Mouse (Mus musculus): ENCODE measurements around the gene Dnal4. TPM values are rescaled to one million over a fixed set of nuclear protein-coding genes. Genes with fewer than 3 reads are reported as not detected.
"Not testable (repeated sequence)": the region's sequence is repeated elsewhere in the genome, so short reads cannot be mapped to it uniquely, and the experiment has no call there.

The Dnal4 gene
- total RNA-seq (2021) = 10 to 100 TPM; 21.6 to 22.2 TPM
- long read RNA-seq, experiment 1, transcript Dnal4-201 (4 exons, 1,472 nt) = major isoform, 55 of 68 reads
- long read RNA-seq, experiment 1, partial matches to known transcripts = 7 of 68 reads
- long read RNA-seq, experiment 1, other reads (novel, unspliced or antisense) = 6 of 68 reads
- long read RNA-seq, experiment 2, transcript Dnal4-201 (4 exons, 1,472 nt) = major isoform, 32 of 51 reads
- long read RNA-seq, experiment 2, partial matches to known transcripts = 13 of 51 reads
- long read RNA-seq, experiment 2, other reads (novel, unspliced or antisense) = 5 of 51 reads

GRCm38 (mm10) chr15:79777749-79778148 lies at the start of gene Dnal4:
Gene Dnal4, minus strand, starts transcription at chr15:79777849.
- intact Hi-C loops (cut with DNase I) = no loop called here
- DNase-seq = no peak

GRCm38 (mm10) chr15:79827061-79827777 lies 49.6 kb upstream of the Dnal4 start:
- intact Hi-C loops (cut with DNase I) = no loop called here

GRCm38 (mm10) chr15:79826221-79826935 lies 48.7 kb upstream of the Dnal4 start:
- intact Hi-C loops (cut with DNase I) = no loop called here
- DNase-seq = no peak

More at GRCm38 (mm10) chr15:79827061-79827777, 49.6 kb upstream of the Dnal4 start:
- no peak for DNase-seq

- intact Hi-C loops (cut with DNase I) = no loop called here
- DNase-seq = peak in 1 of 2 experiments; percentile 37
Observed at GRCm38 (mm10) chr15:79825146-79825825, 47.6 kb upstream of the Dnal4 start.

- intact Hi-C loops (cut with DNase I) = no loop called here
Observed at GRCm38 (mm10) chr15:79823588-79824280, 46.1 kb upstream of the Dnal4 start.

GRCm38 (mm10) chr15:79822265-79823199 lies 44.9 kb upstream of the Dnal4 start:
- no peak for DNase-seq
- intact Hi-C loops (cut with DNase I) = no loop called here

More at GRCm38 (mm10) chr15:79823588-79824280, 46.1 kb upstream of the Dnal4 start:
- DNase-seq = peak; percentile 75 to 82

GRCm38 (mm10) chr15:79818325-79818724 lies 40.7 kb upstream of the Dnal4 start:
- no peak for DNase-seq
- intact Hi-C loops (cut with DNase I) = no loop called here

- DNase-seq = no peak
- intact Hi-C loops (cut with DNase I) = no loop called here
Observed at GRCm38 (mm10) chr15:79813666-79814258, 36.1 kb upstream of the Dnal4 start.

GRCm38 (mm10) chr15:79812840-79813239 lies 35.2 kb upstream of the Dnal4 start:
- intact Hi-C loops (cut with DNase I); DNase-seq: not testable (repeated sequence)

- no peak for DNase-seq
- intact Hi-C loops (cut with DNase I) = no loop called here
Observed at GRCm38 (mm10) chr15:79810997-79811396, 33.3 kb upstream of the Dnal4 start.

GRCm38 (mm10) chr15:79810061-79810460 lies 32.4 kb upstream of the Dnal4 start:
- intact Hi-C loops (cut with DNase I) = no loop called here

GRCm38 (mm10) chr15:79808658-79809057 lies 31.0 kb upstream of the Dnal4 start:
- DNase-seq = no peak
- intact Hi-C loops (cut with DNase I) = loop anchor here (5.0 kb wide), 1 partner anchor 56 kb away; no protein-coding TSS in a partner anchor

More at GRCm38 (mm10) chr15:79810061-79810460, 32.4 kb upstream of the Dnal4 start:
- no peak for DNase-seq

GRCm38 (mm10) chr15:79808114-79808513 lies 30.5 kb upstream of the Dnal4 start:
- peak in 1 of 2 experiments; percentile 62 for DNase-seq
- intact Hi-C loops (cut with DNase I) = loop anchor here (5.0 kb wide), 1 partner anchor 56 kb away; no protein-coding TSS in a partner anchor

- no peak for DNase-seq
Observed at GRCm38 (mm10) chr15:79807050-79807449, 29.4 kb upstream of the Dnal4 start.

GRCm38 (mm10) chr15:79805246-79805645 lies 27.6 kb upstream of the Dnal4 start:
- DNase-seq = no peak
- intact Hi-C loops (cut with DNase I) = loop anchor here (5.0 kb wide), 1 partner anchor 53 kb away; no protein-coding TSS in a partner anchor

More at GRCm38 (mm10) chr15:79807050-79807449, 29.4 kb upstream of the Dnal4 start:
- intact Hi-C loops (cut with DNase I) = loop anchor here (5.0 kb wide), 1 partner anchor 55 kb away; no protein-coding TSS in a partner anchor

- intact Hi-C loops (cut with DNase I) = loop anchor here (5.0 kb wide), 1 partner anchor 52 kb away; no protein-coding TSS in a partner anchor
Observed at GRCm38 (mm10) chr15:79804352-79805071, 26.9 kb upstream of the Dnal4 start, which contains the start of gene Nptxr. Gene Nptxr, minus strand, starts transcription at chr15:79804766.

More at GRCm38 (mm10) chr15:79804352-79805071, 26.9 kb upstream of the Dnal4 start, which contains the start of gene Nptxr:
- peak; percentile 56 to 71 for DNase-seq
